Mouse (Mus musculus): ENCODE data around the gene Ephb1. TPM values are rescaled to one million over a fixed set of nuclear protein-coding genes. Genes with fewer than 3 reads are reported as not detected.

Gene Ephb1
- polyA plus RNA-seq, 1 experiment from 2014 or later: 23.0 TPM

GRCm38 (mm10) chr9:102351221-102351620 lies 3.3 kb downstream of the Ephb1 start:
- Histone ChIP-seq H3K36me3 (ENCODE audit: poor library complexity, severe bottlenecking) (no peaks in the 10 kb centered on the region), H3K4me1 (peaks cover 31% of the 10 kb centered on the region), H3K4me2 (peak overlapping the region; percentile 99), H3K4me3 (peak overlapping the region; percentile 80), H3K9me3 (replicated peaks) (no peaks in the 10 kb centered on the region), H3K9ac (no peak overlapping the region), H3K27me3 (peaks cover 53% of the 10 kb centered on the region), H3K27ac (peak overlapping the region; percentile 19; the same call in 1 of the 2 replicates)
- WGBS: 59% methylated on average over 5 of the region's 5 CpGs
- ATAC-seq: no peak

GRCm38 (mm10) chr9:102350696-102351095 lies 3.8 kb downstream of the Ephb1 start:
- Histone ChIP-seq H3K9ac (no peak overlapping the region), H3K4me2 (peak overlapping the region; percentile 99), H3K27ac (no peak overlapping the region), H3K9me3 (replicated peaks) (no peaks in the 10 kb centered on the region), H3K36me3 (ENCODE audit: poor library complexity, severe bottlenecking) (no peaks in the 10 kb centered on the region), H3K4me3 (no peak overlapping the region), H3K4me1 (peaks cover 35% of the 10 kb centered on the region), H3K27me3 (peaks cover 48% of the 10 kb centered on the region)
- ATAC-seq: no peak
- 88% methylated on average over 6 of the region's 6 CpGs for WGBS

- no peak overlapping the region for H3K4me2 ChIP-seq
- peaks cover 40% of the 10 kb centered on the region for H3K4me1 ChIP-seq
- ATAC-seq: no peak
- no peaks in the 10 kb centered on the region for H3K9me3 ChIP-seq (replicated peaks)
- WGBS: 85% methylated on average over 6 of the region's 6 CpGs
- H3K36me3 ChIP-seq (ENCODE audit: poor library complexity, severe bottlenecking): no peaks in the 10 kb centered on the region
- peaks cover 42% of the 10 kb centered on the region for H3K27me3 ChIP-seq
- H3K9ac ChIP-seq: no peak overlapping the region
- no peak overlapping the region for H3K4me3 ChIP-seq
- no peak overlapping the region for H3K27ac ChIP-seq
Observed at GRCm38 (mm10) chr9:102350076-102350475, 4.4 kb downstream of the Ephb1 start.

DNA sequence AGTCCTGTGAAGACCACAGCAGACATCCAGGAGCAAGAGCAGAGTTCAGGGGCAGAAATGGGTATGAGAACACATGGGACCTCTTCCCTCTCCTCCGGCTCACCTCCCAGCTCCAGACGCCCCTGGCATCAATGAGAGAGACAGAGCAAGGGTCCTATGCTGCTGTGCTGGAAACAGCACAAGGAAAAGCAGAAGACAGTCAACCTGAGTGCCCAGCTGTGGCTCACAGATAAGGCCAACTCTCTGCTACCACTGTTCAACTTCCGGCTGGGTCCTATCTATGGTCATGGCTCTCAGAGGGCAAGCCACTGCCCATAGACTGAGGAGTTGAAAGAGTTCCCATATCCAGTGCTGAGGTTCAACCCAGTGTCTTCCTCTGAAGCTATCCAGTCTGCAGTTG lies 7.7 kb downstream of the Ephb1 start:
- no peak overlapping the region for H3K27ac ChIP-seq
- no peaks in the 10 kb centered on the region for H3K36me3 ChIP-seq (ENCODE audit: poor library complexity, severe bottlenecking)
- H3K4me3 ChIP-seq: no peak overlapping the region
- WGBS: 89% methylated on average over 3 of the region's 3 CpGs
- H3K9me3 ChIP-seq (replicated peaks): no peaks in the 10 kb centered on the region
- ATAC-seq: no peak
- no peak overlapping the region for H3K9ac ChIP-seq
- peaks cover 30% of the 10 kb centered on the region for H3K27me3 ChIP-seq
- peaks cover 40% of the 10 kb centered on the region for H3K4me1 ChIP-seq
- H3K4me2 ChIP-seq: no peak overlapping the region

- WGBS: 68% methylated on average over 6 of the region's 6 CpGs
- peaks cover 21% of the 10 kb centered on the region; the same call in 1 of the 2 replicates for H3K27me3 ChIP-seq
- ATAC-seq: no peak
- H3K4me1 ChIP-seq: peaks cover 45% of the 10 kb centered on the region
- H3K36me3 ChIP-seq (ENCODE audit: poor library complexity, severe bottlenecking): no peaks in the 10 kb centered on the region
- H3K9me3 ChIP-seq (replicated peaks): no peaks in the 10 kb centered on the region
- H3K4me2 ChIP-seq: no peak overlapping the region
- H3K4me3 ChIP-seq: no peak overlapping the region
- no peak overlapping the region for H3K9ac ChIP-seq
- no peak overlapping the region for H3K27ac ChIP-seq
Observed at GRCm38 (mm10) chr9:102345474-102345873, 9.0 kb downstream of the Ephb1 start.

GRCm38 (mm10) chr9:102345047-102345446 lies 9.4 kb downstream of the Ephb1 start:
- H3K4me2 ChIP-seq: no peak overlapping the region
- H3K9ac ChIP-seq: no peak overlapping the region
- peaks cover 48% of the 10 kb centered on the region for H3K4me1 ChIP-seq
- no peaks in the 10 kb centered on the region for H3K9me3 ChIP-seq (replicated peaks)
- no peaks in the 10 kb centered on the region for H3K36me3 ChIP-seq (ENCODE audit: poor library complexity, severe bottlenecking)
- peaks cover 18% of the 10 kb centered on the region; the same call in 1 of the 2 replicates for H3K27me3 ChIP-seq
- no peak overlapping the region for H3K27ac ChIP-seq
- no peak for ATAC-seq
- H3K4me3 ChIP-seq: no peak overlapping the region
- WGBS: 82% methylated on average over 9 of the region's 9 CpGs

DNA sequence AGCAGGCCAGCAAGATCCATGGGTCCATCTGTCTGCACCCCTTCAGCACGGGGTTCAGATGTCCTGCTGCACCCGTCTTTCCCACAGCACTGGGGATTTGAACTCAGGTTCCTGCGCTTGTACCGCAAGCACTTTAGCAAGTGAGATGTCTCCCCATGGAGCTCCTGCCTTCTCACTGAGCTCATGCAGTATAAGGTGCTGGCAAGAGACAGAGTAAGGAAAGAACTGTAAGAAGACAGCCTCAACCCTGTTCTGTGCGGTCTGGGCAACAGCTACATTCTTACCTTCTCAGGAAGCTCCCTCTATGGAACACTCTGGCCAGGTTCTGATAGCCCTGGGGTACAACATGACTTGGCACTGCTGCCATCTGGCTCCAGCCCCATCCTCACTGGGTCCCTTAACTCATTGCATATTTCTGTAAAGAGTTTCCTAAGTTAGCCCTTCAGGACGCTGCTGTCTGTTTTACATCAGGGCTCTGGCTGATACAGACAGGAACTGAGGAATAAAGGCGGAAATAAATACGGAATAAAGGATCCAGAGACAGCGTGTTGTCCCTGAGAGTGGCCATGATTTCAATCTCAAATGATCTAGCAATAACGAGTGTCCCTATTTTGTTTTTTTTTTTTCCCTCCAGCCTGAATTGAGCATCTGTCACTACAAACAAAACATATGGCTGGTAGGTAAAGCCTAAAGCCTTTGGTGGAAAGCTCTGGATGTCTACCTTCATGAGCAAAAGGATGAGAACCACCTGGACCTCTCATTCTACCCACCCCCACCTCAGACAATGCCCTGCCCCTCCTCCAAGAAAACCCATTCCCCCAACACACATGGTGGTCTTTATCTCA lies 10.2 kb downstream of the Ephb1 start:
- 79% methylated on average over 10 of the region's 10 CpGs for WGBS
- no peaks in the 10 kb centered on the region for H3K36me3 ChIP-seq (ENCODE audit: poor library complexity, severe bottlenecking)
- H3K4me2 ChIP-seq: no peak overlapping the region
- H3K4me1 ChIP-seq: peaks cover 48% of the 10 kb centered on the region
- no peaks in the 10 kb centered on the region for H3K9me3 ChIP-seq (replicated peaks)
- ATAC-seq: no peak
- H3K9ac ChIP-seq: no peak overlapping the region
- H3K27ac ChIP-seq: no peak overlapping the region
- 0 out of 2 replicates have a peak, but pooled peaks cover 13% of the 10 kb centered on the region for H3K27me3 ChIP-seq
- no peak overlapping the region for H3K4me3 ChIP-seq

GRCm38 (mm10) chr9:102343061-102343460 lies 11.4 kb downstream of the Ephb1 start:
- no peak overlapping the region for H3K4me3 ChIP-seq
- 0 out of 2 replicates have a peak, but pooled peaks cover 3% of the 10 kb centered on the region for H3K27me3 ChIP-seq
- no peak overlapping the region for H3K4me2 ChIP-seq
- H3K9me3 ChIP-seq (replicated peaks): no peaks in the 10 kb centered on the region
- peaks cover 48% of the 10 kb centered on the region for H3K4me1 ChIP-seq
- ATAC-seq: no peak
- H3K9ac ChIP-seq: no peak overlapping the region
- H3K36me3 ChIP-seq (ENCODE audit: poor library complexity, severe bottlenecking): no peaks in the 10 kb centered on the region
- H3K27ac ChIP-seq: no peak overlapping the region
- WGBS: 96% methylated on average over 9 of the region's 9 CpGs

- Histone ChIP-seq H3K36me3 (ENCODE audit: poor library complexity, severe bottlenecking) (no peaks in the 10 kb centered on the region), H3K4me2 (no peak overlapping the region), H3K9me3 (replicated peaks) (no peaks in the 10 kb centered on the region), H3K4me1 (peaks cover 48% of the 10 kb centered on the region), H3K4me3 (no peak overlapping the region), H3K27ac (no peak overlapping the region), H3K27me3 (no peaks in the 10 kb centered on the region), H3K9ac (no peak overlapping the region)
- no peak for ATAC-seq
- WGBS: 30% methylated on average over 3 of the region's 3 CpGs
Observed at GRCm38 (mm10) chr9:102342026-102342425, 12.5 kb downstream of the Ephb1 start.

GRCm38 (mm10) chr9:102340768-102341167 lies 13.7 kb downstream of the Ephb1 start:
- no peaks in the 10 kb centered on the region for H3K27me3 ChIP-seq
- no peak overlapping the region for H3K27ac ChIP-seq
- no peak overlapping the region for H3K9ac ChIP-seq
- peaks cover 44% of the 10 kb centered on the region for H3K4me1 ChIP-seq
- H3K36me3 ChIP-seq (ENCODE audit: poor library complexity, severe bottlenecking): no peaks in the 10 kb centered on the region
- no peak overlapping the region for H3K4me3 ChIP-seq
- 38% methylated on average over 19 of the region's 19 CpGs for WGBS
- no peak overlapping the region for H3K4me2 ChIP-seq
- H3K9me3 ChIP-seq (replicated peaks): no peaks in the 10 kb centered on the region
- ATAC-seq: no peak

DNA sequence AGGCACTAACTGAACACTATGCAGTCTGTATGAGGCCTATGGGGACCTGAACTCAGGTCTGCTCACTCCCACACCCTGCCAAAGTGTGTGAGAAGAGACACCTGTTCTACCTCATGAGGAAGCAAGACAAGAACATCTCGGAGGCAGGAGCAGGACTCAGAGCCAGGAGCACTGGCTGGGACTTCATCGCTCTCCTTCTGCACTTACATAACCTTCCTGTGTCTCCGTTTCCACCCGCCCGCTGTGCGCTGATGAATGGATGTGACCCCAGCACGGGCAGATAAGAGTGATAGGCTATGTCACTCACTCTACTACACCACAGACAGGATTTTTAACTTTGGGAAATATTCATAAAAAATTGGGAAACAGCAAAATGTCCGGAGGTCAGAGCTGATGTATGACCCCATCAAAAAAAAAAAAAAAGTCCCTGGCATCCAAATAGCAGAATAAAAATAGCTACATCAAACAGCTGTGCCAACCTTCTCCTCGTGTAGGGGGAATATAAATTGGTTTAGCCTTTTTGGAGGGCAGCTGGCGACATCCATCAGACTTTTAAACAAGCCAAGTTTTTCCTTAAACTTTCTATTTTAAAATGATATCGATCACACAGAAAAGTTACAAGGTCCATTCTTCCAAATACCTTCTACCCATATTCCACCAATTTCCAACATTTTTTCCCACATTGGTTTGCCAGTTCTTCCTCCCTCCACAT lies 18.8 kb downstream of the Ephb1 start:
- no peak for ATAC-seq
- Histone ChIP-seq H3K27ac (no peak overlapping the region), H3K4me3 (no peak overlapping the region), H3K4me1 (peaks cover 5% of the 10 kb centered on the region; the same call in 1 of the 2 replicates), H3K9ac (no peak overlapping the region), H3K4me2 (no peak overlapping the region), H3K9me3 (replicated peaks) (no peaks in the 10 kb centered on the region), H3K36me3 (ENCODE audit: poor library complexity, severe bottlenecking) (no peaks in the 10 kb centered on the region), H3K27me3 (no peaks in the 10 kb centered on the region)
- WGBS: 84% methylated on average over 11 of the region's 11 CpGs

DNA sequence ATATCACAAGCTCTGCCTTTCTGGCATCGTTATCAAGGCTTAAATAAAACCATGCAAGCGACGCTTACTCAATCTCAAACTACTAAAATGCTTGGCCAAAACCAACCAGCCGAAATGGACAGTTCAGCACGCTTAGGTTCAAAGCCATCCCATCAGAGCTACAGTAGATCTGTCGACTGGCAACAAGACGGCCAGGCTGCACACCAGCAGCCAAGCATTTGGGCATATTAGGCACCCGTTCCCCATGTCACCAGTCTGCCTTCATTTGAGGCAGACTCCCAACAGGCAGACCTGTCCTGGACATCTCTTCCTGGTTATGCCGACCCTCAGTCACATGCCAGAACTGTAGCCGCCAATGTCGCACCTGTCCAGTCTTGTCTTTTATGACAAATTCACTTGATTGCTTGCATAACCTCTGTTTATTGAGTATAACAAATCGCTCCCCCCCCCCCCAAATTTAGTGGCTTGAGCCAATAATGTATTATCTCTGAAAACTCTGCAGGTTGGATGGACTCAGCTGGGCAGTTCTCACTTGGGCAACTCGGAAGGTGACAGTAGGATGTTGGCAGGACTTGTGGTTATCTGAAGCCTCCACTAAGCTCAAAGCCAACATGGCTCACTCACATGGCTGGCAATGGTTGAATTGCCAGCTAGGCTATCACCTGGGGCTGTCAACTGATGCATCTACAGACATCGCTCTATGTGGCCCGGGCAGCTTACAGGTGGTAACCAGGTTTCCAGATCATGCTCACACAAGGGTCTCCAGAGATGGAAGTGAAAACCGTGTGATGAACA lies 24.0 kb downstream of the Ephb1 start:
- Histone ChIP-seq H3K9ac (no peak overlapping the region), H3K4me3 (no peak overlapping the region), H3K27me3 (no peaks in the 10 kb centered on the region), H3K36me3 (ENCODE audit: poor library complexity, severe bottlenecking) (no peaks in the 10 kb centered on the region), H3K9me3 (replicated peaks) (no peaks in the 10 kb centered on the region), H3K27ac (no peak overlapping the region), H3K4me2 (no peak overlapping the region), H3K4me1 (no peaks in the 10 kb centered on the region)
- WGBS: 95% methylated on average over 16 of the region's 16 CpGs
- ATAC-seq: no peak
